Mouse (Mus musculus) spleen, adult 2 months (tissue): ENCODE data around the gene Tardbp. TPM values are rescaled to one million over a fixed set of nuclear protein-coding genes. Genes with fewer than 3 reads are reported as not detected.

Experiments used
- DNase-seq, 2 experiments: peaks; one replicate each; pipeline versions ENCODE4 v3.0.0 to v3.0.0-alpha.2; 2012 to 2021; ENCODE audit warnings: low spot score in 2 of 2, low read depth in 1 of 2
- H3K27ac ChIP-seq: fragments of 200-500 bp; 2 replicates; pipeline ENCODE4 v1.5.1; 2012; ENCODE audit warnings: low read length, inconsistent platforms; ENCODE audit not compliant: insufficient read depth
- H3K27me3 ChIP-seq: fragments of 200-500 bp; 2 replicates; pipeline ENCODE4 v1.6.1; 2012; ENCODE audit warnings: mild to moderate bottlenecking, moderate library complexity, low read length, inconsistent platforms; ENCODE audit not compliant: control insufficient read depth, insufficient read depth
- H3K36me3 ChIP-seq: fragments of 200-500 bp; 2 replicates; pipeline ENCODE4 v1.6.1; 2012; ENCODE audit warnings: mild to moderate bottlenecking, low read length, inconsistent platforms; ENCODE audit not compliant: control insufficient read depth, insufficient read depth
- H3K4me1 ChIP-seq: fragments of 200-500 bp; 2 replicates; pipeline ENCODE4 v1.6.1; 2011; ENCODE audit warnings: inconsistent platforms; ENCODE audit not compliant: control insufficient read depth, insufficient read depth, insufficient read length
- H3K4me3 ChIP-seq: fragments of 200-500 bp; 2 replicates; pipeline ENCODE4 v1.5.1; 2011; ENCODE audit warnings: mild to moderate bottlenecking, inconsistent platforms; ENCODE audit not compliant: insufficient read depth, insufficient read length; ENCODE audit errors: extremely low read depth
- CTCF ChIP-seq: fragments of 200-500 bp; IDR thresholded peaks from 2 replicates; pipeline ENCODE4 v1.5.1; 2011; ENCODE audit warnings: mild to moderate bottlenecking, inconsistent platforms; ENCODE audit not compliant: insufficient read depth, insufficient read length, insufficient replicate concordance; ENCODE audit errors: extremely low read depth
- POLR2A ChIP-seq: fragments of 200-500 bp; IDR thresholded peaks from 2 replicates; pipeline ENCODE4 v1.6.1; 2011; ENCODE audit warnings: low read depth, low read length, inconsistent platforms
- WGBS: fragments of 180-500 bp; shearing (Covaris S2); methylation state at CpG from one replicate; pipeline ENCODE4 v1.1.7; 2018; 5-methylcytosine and 5-hydroxymethylcytosine counted together
- polyA plus RNA-seq: library from polyadenylated mRNA; depleted of rRNA; stranded (reverse); fragments of >200 nt; gene quantifications from 2 replicates; pipeline ENCODE4 v1.2.3, GENCODE M21; 2012

Tardbp gene
- polyA plus RNA-seq, 1 experiment: 57.0 TPM

- no peak for TF ChIP-seq POLR2A
- no peak for TF ChIP-seq CTCF
- 75% methylated on average over 3 of the region's 3 CpGs for WGBS
- Histone ChIP-seq H3K4me3 (no peak overlapping the region), H3K27ac (no peak overlapping the region), H3K27me3 (no peaks in the 10 kb centered on the region), H3K4me1 (no peaks in the 10 kb centered on the region), H3K36me3 (no peaks in the 10 kb centered on the region)
- DNase-seq: no peak
Observed at GRCm38 (mm10) chr4:148649309-148649708, 22.5 kb upstream of the Tardbp start.

DNA sequence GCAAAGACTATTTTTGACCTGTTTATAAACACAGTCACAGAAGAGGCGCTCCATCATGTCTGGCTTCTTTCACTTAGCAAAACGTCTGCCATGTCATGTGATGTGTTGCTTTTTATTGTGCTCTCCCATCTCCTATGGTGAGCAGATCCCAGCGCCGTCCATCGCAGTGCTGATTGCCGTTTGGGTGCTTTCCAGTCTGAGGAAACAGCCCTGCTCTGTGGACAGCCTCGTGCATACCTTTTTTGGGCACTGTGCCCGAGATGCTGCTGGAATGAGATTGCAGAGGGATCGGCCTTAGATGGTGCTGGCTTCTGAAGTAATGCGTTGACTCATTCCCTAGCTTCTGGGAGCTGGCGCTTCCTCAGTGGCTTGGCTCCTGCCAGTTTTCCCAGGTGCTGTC, 19.8 kb upstream of the Tardbp start:
- H3K4me1 ChIP-seq: peaks cover 7% of the 10 kb centered on the region; the same call in 1 of the 2 replicates
- no peak for TF ChIP-seq CTCF
- TF ChIP-seq POLR2A: no peak
- no peak overlapping the region for H3K27ac ChIP-seq
- 70% methylated on average over 11 of the region's 11 CpGs for WGBS
- no peak overlapping the region for H3K4me3 ChIP-seq
- no peaks in the 10 kb centered on the region for H3K36me3 ChIP-seq
- no peak for DNase-seq
- H3K27me3 ChIP-seq: no peaks in the 10 kb centered on the region

GRCm38 (mm10) chr4:148644926-148645325, 18.1 kb upstream of the Tardbp start:
- WGBS: 82% methylated on average over 6 of the region's 6 CpGs
- H3K4me3 ChIP-seq: no peak overlapping the region
- TF ChIP-seq CTCF (no peak), POLR2A (no peak)

GRCm38 (mm10) chr4:148644157-148644511, 17.3 kb upstream of the Tardbp start:
- no peaks in the 10 kb centered on the region for H3K36me3 ChIP-seq
- H3K27me3 ChIP-seq: no peaks in the 10 kb centered on the region
- peak overlapping the region; percentile 32; the same call in 1 of the 2 replicates for H3K4me3 ChIP-seq
- H3K27ac ChIP-seq: no peak overlapping the region
- TF ChIP-seq POLR2A: no peak
- TF ChIP-seq CTCF: peak; percentile 71; the same call in 1 of the 2 replicates
- H3K4me1 ChIP-seq: peaks cover 7% of the 10 kb centered on the region; the same call in 1 of the 2 replicates
- WGBS: 6% methylated on average over 9 of the region's 9 CpGs
- DNase-seq: peak; percentile 42 to 54

More at GRCm38 (mm10) chr4:148644926-148645325, 18.1 kb upstream of the Tardbp start:
- H3K27me3 ChIP-seq: no peaks in the 10 kb centered on the region
- H3K36me3 ChIP-seq: no peaks in the 10 kb centered on the region
- no peak for DNase-seq
- H3K4me1 ChIP-seq: peaks cover 7% of the 10 kb centered on the region; the same call in 1 of the 2 replicates
- no peak overlapping the region for H3K27ac ChIP-seq

DNA sequence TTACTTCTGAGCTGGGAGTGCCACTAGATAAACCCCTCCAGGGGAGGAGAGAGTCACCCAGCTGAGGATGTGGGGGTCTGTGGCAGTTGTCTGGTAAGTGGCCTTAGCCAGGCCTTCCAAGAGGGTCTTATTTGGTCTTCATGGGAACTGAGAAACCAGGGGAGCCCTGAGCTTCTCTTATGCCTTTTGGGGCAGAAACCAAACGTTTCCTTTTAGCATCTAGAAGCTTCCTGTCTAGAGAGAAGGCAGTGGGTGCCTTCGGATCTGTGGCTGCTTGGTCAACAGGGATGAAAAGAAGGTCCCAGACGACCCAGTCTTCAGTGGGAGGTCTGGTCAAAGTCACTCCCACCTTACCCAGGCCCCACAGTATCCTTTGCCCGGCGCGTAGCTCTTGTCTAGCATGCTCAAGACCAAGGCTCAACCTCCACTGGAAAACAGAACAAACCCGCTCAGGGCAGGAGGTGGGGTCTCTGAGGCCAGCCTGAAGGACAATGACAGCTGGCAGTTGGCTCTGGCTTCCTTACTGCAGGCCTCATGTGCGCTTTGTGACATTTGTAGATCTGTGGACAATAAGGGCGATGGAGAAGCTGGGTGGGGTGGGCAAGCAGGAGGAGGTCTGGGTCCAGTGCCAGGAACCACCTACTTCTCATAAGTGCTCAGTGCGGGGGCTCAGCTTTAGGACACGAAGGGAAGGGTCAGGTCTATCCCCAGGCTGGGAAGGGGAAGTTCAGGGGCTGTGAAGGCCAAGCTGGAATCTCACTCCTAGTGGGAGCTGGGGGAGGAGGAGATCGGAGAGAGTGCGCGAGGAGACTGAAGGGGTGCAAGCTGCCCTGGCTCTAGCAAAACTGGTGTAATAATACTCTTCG, 16.7 kb upstream of the Tardbp start, which contains the start of gene Gm572:
TSS of gene Gm572 (plus strand) at position 27 of the 866 bp plus-strand sequence.
- Histone ChIP-seq H3K36me3 (no peaks in the 10 kb centered on the region), H3K4me3 (peak within 1 kb of the TSS; percentile 32; the same call in 1 of the 2 replicates), H3K4me1 (peaks cover 7% of the 10 kb centered on the region; the same call in 1 of the 2 replicates), H3K27ac (no peak within 1 kb of the TSS), H3K27me3 (no peaks in the 10 kb centered on the region)
- TF ChIP-seq POLR2A (no peak), CTCF (no peak)
- 23% methylated on average over 15 of the region's 15 CpGs for WGBS
- no peak for DNase-seq

DNA sequence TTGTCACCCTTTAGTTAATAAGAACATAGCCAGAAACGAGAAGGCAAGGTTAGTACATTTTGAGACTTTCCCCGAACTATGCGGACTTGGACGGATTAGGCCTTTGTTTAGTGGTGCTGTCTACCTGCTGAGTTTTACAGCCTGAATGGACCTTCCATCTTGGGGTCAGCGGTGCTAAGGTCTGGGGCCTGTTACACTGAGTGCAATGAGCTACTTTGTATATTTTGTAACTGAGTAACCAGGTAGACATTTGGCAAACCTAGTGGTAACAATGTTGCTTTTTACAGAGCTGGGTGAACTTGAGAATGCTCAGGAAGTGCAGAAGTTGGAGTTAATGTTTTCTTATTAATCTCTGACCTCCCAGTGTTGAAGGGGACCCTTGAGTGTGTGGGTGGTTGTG, 14.3 kb upstream of the Tardbp start:
- H3K36me3 ChIP-seq: no peaks in the 10 kb centered on the region
- no peak overlapping the region for H3K4me3 ChIP-seq
- no peak for TF ChIP-seq POLR2A
- TF ChIP-seq CTCF: no peak
- DNase-seq: no peak
- H3K27ac ChIP-seq: no peak overlapping the region
- no peaks in the 10 kb centered on the region for H3K27me3 ChIP-seq
- WGBS: 96% methylated on average over 5 of the region's 5 CpGs
- H3K4me1 ChIP-seq: peaks cover 7% of the 10 kb centered on the region; the same call in 1 of the 2 replicates

GRCm38 (mm10) chr4:148639455-148639854, 12.6 kb upstream of the Tardbp start:
- Histone ChIP-seq H3K27me3 (no peaks in the 10 kb centered on the region), H3K36me3 (no peaks in the 10 kb centered on the region), H3K27ac (no peak overlapping the region), H3K4me3 (no peak overlapping the region), H3K4me1 (peaks cover 7% of the 10 kb centered on the region; the same call in 1 of the 2 replicates)
- DNase-seq: no peak
- WGBS: 93% methylated on average over 2 of the region's 2 CpGs
- TF ChIP-seq POLR2A (no peak), CTCF (no peak)
